Mouse (Mus musculus): Measurements from ENCODE around the gene Usp2. TPM values are rescaled to one million over a fixed set of nuclear protein-coding genes. Genes with fewer than 3 reads are reported as not detected.

The Usp2 gene
- polyA plus RNA-seq, 1 experiment: 1.3 TPM

- TF ChIP-seq GATA1 (IDR thresholded peaks at IDR 0.05; ENCODE audit: low read length): no peak
Observed at GRCm38 (mm10) chr9:44113105-44113789, 46.4 kb downstream of the Usp2 start, which contains the start of the genes Gm49380 and Rnf26. Gene Gm49380, minus strand, starts transcription at chr9:44113500. Gene Rnf26, minus strand, starts transcription at chr9:44113517.

- TF ChIP-seq GATA1 (IDR thresholded peaks at IDR 0.05; ENCODE audit: low read length): no peak
Observed at GRCm38 (mm10) chr9:44114453-44114852, 47.6 kb downstream of the Usp2 start.

GRCm38 (mm10) chr9:44115599-44115998 is 48.8 kb downstream of the Usp2 start:
- no peak for TF ChIP-seq GATA1 (IDR thresholded peaks at IDR 0.05; ENCODE audit: low read length)

GRCm38 (mm10) chr9:44116182-44116581 is 49.4 kb downstream of the Usp2 start:
- no peak for TF ChIP-seq GATA1 (IDR thresholded peaks at IDR 0.05; ENCODE audit: low read length)

- no peak for TF ChIP-seq GATA1 (IDR thresholded peaks at IDR 0.05; ENCODE audit: low read length)
Observed at GRCm38 (mm10) chr9:44119011-44119410, 52.2 kb downstream of the Usp2 start.

GRCm38 (mm10) chr9:44119948-44120465 is 53.2 kb downstream of the Usp2 start:
- no peak for TF ChIP-seq GATA1 (IDR thresholded peaks at IDR 0.05; ENCODE audit: low read length)

- no peak for TF ChIP-seq GATA1 (IDR thresholded peaks at IDR 0.05; ENCODE audit: low read length)
Observed at GRCm38 (mm10) chr9:44124317-44124716, 57.5 kb downstream of the Usp2 start.

- no peak for TF ChIP-seq GATA1 (IDR thresholded peaks at IDR 0.05; ENCODE audit: low read length)
Observed at GRCm38 (mm10) chr9:44125026-44125425, 58.2 kb downstream of the Usp2 start.

GRCm38 (mm10) chr9:44125546-44126428 is 59.0 kb downstream of the Usp2 start:
- no peak for TF ChIP-seq GATA1 (IDR thresholded peaks at IDR 0.05; ENCODE audit: low read length)

GRCm38 (mm10) chr9:44126746-44127145 is 59.9 kb downstream of the Usp2 start:
- no peak for TF ChIP-seq GATA1 (IDR thresholded peaks at IDR 0.05; ENCODE audit: low read length)

- TF ChIP-seq GATA1 (IDR thresholded peaks at IDR 0.05; ENCODE audit: low read length): no peak
Observed at GRCm38 (mm10) chr9:44127351-44127801, 60.6 kb downstream of the Usp2 start.

- no peak for TF ChIP-seq GATA1 (IDR thresholded peaks at IDR 0.05; ENCODE audit: low read length)
Observed at GRCm38 (mm10) chr9:44129633-44130032, 62.8 kb downstream of the Usp2 start.

GRCm38 (mm10) chr9:44130034-44130433 is 63.2 kb downstream of the Usp2 start:
- TF ChIP-seq GATA1 (IDR thresholded peaks at IDR 0.05; ENCODE audit: low read length): no peak

- no peak for TF ChIP-seq GATA1 (IDR thresholded peaks at IDR 0.05; ENCODE audit: low read length)
Observed at GRCm38 (mm10) chr9:44130581-44131275, 63.9 kb downstream of the Usp2 start.

GRCm38 (mm10) chr9:44131276-44131590 is 64.4 kb downstream of the Usp2 start:
- no peak for TF ChIP-seq GATA1 (IDR thresholded peaks at IDR 0.05; ENCODE audit: low read length)

- TF ChIP-seq GATA1 (IDR thresholded peaks at IDR 0.05; ENCODE audit: low read length): no peak
Observed at GRCm38 (mm10) chr9:44132200-44132599, 65.4 kb downstream of the Usp2 start.
